Mouse (Mus musculus): ENCODE measurements at regions not wholly inside any gene's neighbourhood (a gene's known extent, or its start where the extent isn't known, plus 50 kb on each side); places are given as distances from the start of the nearest gene placed in this dataset.

GRCm38 (mm10) chr13:35453222-35453914 is 206.3 kb upstream of the Cdyl start:
- TF ChIP-seq POLR2A (IDR thresholded peaks at IDR 0.05; ENCODE audit: control insufficient read depth, extremely low read depth, insufficient read depth, low read length, poor library complexity) (no peak), CTCF (IDR thresholded peaks at IDR 0.05; ENCODE audit: borderline replicate concordance, control insufficient read depth, extremely low read depth, insufficient read depth, low read length, poor library complexity) (no peak)
- no peak for DNase-seq
- no peak overlapping the region for H3K27ac ChIP-seq (ENCODE audit: control insufficient read depth, insufficient read depth, low read length)

GRCm38 (mm10) chr13:35460051-35460450 is 199.6 kb upstream of the Cdyl start:
- WGBS: 87% methylated on average over 1 of the region's 1 CpGs
- no peaks in the 10 kb centered on the region for H3K27me3 ChIP-seq (ENCODE audit: control insufficient read depth, insufficient read depth, low read length)
- DNase-seq: no peak
- no peak for TF ChIP-seq POLR2A (IDR thresholded peaks at IDR 0.05; ENCODE audit: control insufficient read depth, extremely low read depth, insufficient read depth, low read length, poor library complexity)
- no peak for TF ChIP-seq CTCF (IDR thresholded peaks at IDR 0.05; ENCODE audit: borderline replicate concordance, control insufficient read depth, extremely low read depth, insufficient read depth, low read length, poor library complexity)
- H3K36me3 ChIP-seq (ENCODE audit: control insufficient read depth, insufficient read depth, low read length): no peaks in the 10 kb centered on the region
- no peak overlapping the region for H3K27ac ChIP-seq (ENCODE audit: control insufficient read depth, insufficient read depth, low read length)
- H3K4me3 ChIP-seq (ENCODE audit: control insufficient read depth, insufficient read depth, low read length): no peak overlapping the region
- no peaks in the 10 kb centered on the region for H3K4me1 ChIP-seq (replicated peaks; ENCODE audit: control insufficient read depth, insufficient read depth, low read length)

More at GRCm38 (mm10) chr13:35453222-35453914, 206.3 kb upstream of the Cdyl start:
- 92% methylated on average over 2 of the region's 2 CpGs for WGBS
- Histone ChIP-seq H3K36me3 (ENCODE audit: control insufficient read depth, insufficient read depth, low read length) (no peaks in the 10 kb centered on the region), H3K27me3 (ENCODE audit: control insufficient read depth, insufficient read depth, low read length) (no peaks in the 10 kb centered on the region), H3K4me1 (replicated peaks; ENCODE audit: control insufficient read depth, insufficient read depth, low read length) (no peaks in the 10 kb centered on the region), H3K4me3 (ENCODE audit: control insufficient read depth, insufficient read depth, low read length) (no peak overlapping the region)

- DNase-seq: no peak
- Histone ChIP-seq H3K27me3 (ENCODE audit: control insufficient read depth, insufficient read depth, low read length) (no peaks in the 10 kb centered on the region), H3K4me1 (replicated peaks; ENCODE audit: control insufficient read depth, insufficient read depth, low read length) (no peaks in the 10 kb centered on the region), H3K27ac (ENCODE audit: control insufficient read depth, insufficient read depth, low read length) (no peak overlapping the region), H3K36me3 (ENCODE audit: control insufficient read depth, insufficient read depth, low read length) (no peaks in the 10 kb centered on the region), H3K4me3 (ENCODE audit: control insufficient read depth, insufficient read depth, low read length) (no peak overlapping the region)
- TF ChIP-seq POLR2A (IDR thresholded peaks at IDR 0.05; ENCODE audit: control insufficient read depth, extremely low read depth, insufficient read depth, low read length, poor library complexity) (no peak), CTCF (IDR thresholded peaks at IDR 0.05; ENCODE audit: borderline replicate concordance, control insufficient read depth, extremely low read depth, insufficient read depth, low read length, poor library complexity) (no peak)
- 94% methylated on average over 1 of the region's 1 CpGs for WGBS
These were observed 196.4 kb upstream of the Cdyl start for GRCm38 (mm10) chr13:35463231-35463630.

GRCm38 (mm10) chr13:35463850-35464249 is 195.8 kb upstream of the Cdyl start:
- no peak for DNase-seq

GRCm38 (mm10) chr13:35469361-35470198 is 190.1 kb upstream of the Cdyl start:
- TF ChIP-seq POLR2A (IDR thresholded peaks at IDR 0.05; ENCODE audit: control insufficient read depth, extremely low read depth, insufficient read depth, low read length, poor library complexity) (no peak), CTCF (IDR thresholded peaks at IDR 0.05; ENCODE audit: borderline replicate concordance, control insufficient read depth, extremely low read depth, insufficient read depth, low read length, poor library complexity) (no peak)
- DNase-seq: no peak
- Histone ChIP-seq H3K27ac (ENCODE audit: control insufficient read depth, insufficient read depth, low read length) (no peak overlapping the region), H3K4me1 (replicated peaks; ENCODE audit: control insufficient read depth, insufficient read depth, low read length) (no peaks in the 10 kb centered on the region), H3K4me3 (ENCODE audit: control insufficient read depth, insufficient read depth, low read length) (no peak overlapping the region), H3K36me3 (ENCODE audit: control insufficient read depth, insufficient read depth, low read length) (no peaks in the 10 kb centered on the region), H3K27me3 (ENCODE audit: control insufficient read depth, insufficient read depth, low read length) (no peaks in the 10 kb centered on the region)
- WGBS: 90% methylated on average over 11 of the region's 11 CpGs

More at GRCm38 (mm10) chr13:35463850-35464249, 195.8 kb upstream of the Cdyl start:
- Histone ChIP-seq H3K27ac (ENCODE audit: control insufficient read depth, insufficient read depth, low read length) (no peak overlapping the region), H3K4me1 (replicated peaks; ENCODE audit: control insufficient read depth, insufficient read depth, low read length) (no peaks in the 10 kb centered on the region), H3K36me3 (ENCODE audit: control insufficient read depth, insufficient read depth, low read length) (no peaks in the 10 kb centered on the region), H3K4me3 (ENCODE audit: control insufficient read depth, insufficient read depth, low read length) (no peak overlapping the region), H3K27me3 (ENCODE audit: control insufficient read depth, insufficient read depth, low read length) (no peaks in the 10 kb centered on the region)
- WGBS: 91% methylated on average over 2 of the region's 2 CpGs
- TF ChIP-seq POLR2A (IDR thresholded peaks at IDR 0.05; ENCODE audit: control insufficient read depth, extremely low read depth, insufficient read depth, low read length, poor library complexity) (no peak), CTCF (IDR thresholded peaks at IDR 0.05; ENCODE audit: borderline replicate concordance, control insufficient read depth, extremely low read depth, insufficient read depth, low read length, poor library complexity) (no peak)

GRCm38 (mm10) chr13:35478226-35478625 is 181.4 kb upstream of the Cdyl start:
- DNase-seq: no peak
- no peaks in the 10 kb centered on the region for H3K36me3 ChIP-seq (ENCODE audit: control insufficient read depth, insufficient read depth, low read length)
- WGBS: 52% methylated on average over 2 of the region's 2 CpGs
- H3K4me3 ChIP-seq (ENCODE audit: control insufficient read depth, insufficient read depth, low read length): no peak overlapping the region
- TF ChIP-seq CTCF (IDR thresholded peaks at IDR 0.05; ENCODE audit: borderline replicate concordance, control insufficient read depth, extremely low read depth, insufficient read depth, low read length, poor library complexity): no peak
- no peak for TF ChIP-seq POLR2A (IDR thresholded peaks at IDR 0.05; ENCODE audit: control insufficient read depth, extremely low read depth, insufficient read depth, low read length, poor library complexity)
- H3K27ac ChIP-seq (ENCODE audit: control insufficient read depth, insufficient read depth, low read length): no peak overlapping the region
- no peaks in the 10 kb centered on the region for H3K4me1 ChIP-seq (replicated peaks; ENCODE audit: control insufficient read depth, insufficient read depth, low read length)
- no peaks in the 10 kb centered on the region for H3K27me3 ChIP-seq (ENCODE audit: control insufficient read depth, insufficient read depth, low read length)

Data from thymus, adult 2 months (tissue).